8 mouse cellular contexts compared by ENCODE assay signal in genomic region chr5:92504676-92505400, GRCm38 (mm10). TPM values are rescaled to one million over a fixed set of nuclear protein-coding genes. Genes with fewer than 3 reads are reported as not detected.
DNase-seq lines count a peak whose midpoint lies in the region; ATAC-seq lines count a peak whose summit lies in the region.

No protein-coding gene starts in this region.

- no peaks in the 10 kb centered on the region for H3K27me3 ChIP-seq in forebrain, embryonic 16.5 days (replicated peaks; ENCODE audit: control insufficient read depth, insufficient read depth, low read length)
- H3K27me3 ChIP-seq in hindbrain, embryonic 16.5 days (replicated peaks; ENCODE audit: control insufficient read depth, insufficient read depth, low read length), result no peaks in the 10 kb centered on the region
- no peaks in the 10 kb centered on the region for H3K27me3 ChIP-seq in liver, embryonic 12.5 days (replicated peaks)
- no peaks in the 10 kb centered on the region for H3K27me3 ChIP-seq in midbrain, embryonic 16.5 days (ENCODE audit: control insufficient read depth, insufficient read depth, low read depth, low read length)

- H3K4me2 ChIP-seq in forebrain, embryonic 16.5 days (ENCODE audit: low read length), result peak overlapping the region; percentile 90
- peak overlapping the region; percentile 81 for H3K4me2 ChIP-seq in hindbrain, embryonic 16.5 days (ENCODE audit: low read length)
- H3K4me2 ChIP-seq in liver, embryonic 12.5 days, result peak overlapping the region; percentile 88
- peak overlapping the region; percentile 86 for H3K4me2 ChIP-seq in midbrain, embryonic 16.5 days (ENCODE audit: low read length)

- H3K9me3 ChIP-seq in forebrain, embryonic 16.5 days (ENCODE audit: control insufficient read depth, low read length), result no peaks in the 10 kb centered on the region
- no peaks in the 10 kb centered on the region for H3K9me3 ChIP-seq in hindbrain, embryonic 16.5 days (ENCODE audit: control insufficient read depth, low read length)
- no peaks in the 10 kb centered on the region for H3K9me3 ChIP-seq in liver, embryonic 12.5 days (replicated peaks)
- H3K9me3 ChIP-seq in midbrain, embryonic 16.5 days (replicated peaks; ENCODE audit: control insufficient read depth, low read length, poor library complexity, severe bottlenecking), result no peaks in the 10 kb centered on the region

- H3K4me1 ChIP-seq in forebrain, embryonic 16.5 days (replicated peaks; ENCODE audit: control insufficient read depth, insufficient read depth, low read length), result peaks cover 23% of the 10 kb centered on the region
- peaks cover 20% of the 10 kb centered on the region for H3K4me1 ChIP-seq in hindbrain, embryonic 16.5 days (ENCODE audit: control insufficient read depth, insufficient read depth, low read depth, low read length)
- peaks cover 33% of the 10 kb centered on the region for H3K4me1 ChIP-seq in liver, embryonic 12.5 days
- H3K4me1 ChIP-seq in midbrain, embryonic 16.5 days (ENCODE audit: control insufficient read depth, insufficient read depth, low read length), result peaks cover 21% of the 10 kb centered on the region

- H3K36me3 ChIP-seq in forebrain, embryonic 16.5 days (ENCODE audit: control insufficient read depth, insufficient read depth), result no peaks in the 10 kb centered on the region
- H3K36me3 ChIP-seq in hindbrain, embryonic 16.5 days (ENCODE audit: control insufficient read depth, insufficient read depth, low read length), result no peaks in the 10 kb centered on the region
- no peaks in the 10 kb centered on the region for H3K36me3 ChIP-seq in liver, embryonic 12.5 days
- no peaks in the 10 kb centered on the region for H3K36me3 ChIP-seq in midbrain, embryonic 16.5 days (ENCODE audit: control insufficient read depth, insufficient read depth, low read length)

- peak; percentile 83 for ATAC-seq in forebrain, embryonic 16.5 days
- peak; percentile 87 for ATAC-seq in hindbrain, embryonic 16.5 days
- peak; percentile 77 for ATAC-seq in liver, embryonic 12.5 days
- peak; percentile 86 for ATAC-seq in midbrain, embryonic 16.5 days

- peak; percentile 37 to 43 for DNase-seq in left cerebral cortex, adult 8-10 months (ENCODE audit: low spot score in 2 of 2)
- DNase-seq in left cerebral cortex, adult 11 months (ENCODE audit: low spot score), result no peak
- peak; percentile 67 for DNase-seq in adrenal gland, postnatal 14 days
- DNase-seq in thymus, postnatal 25 days, result peak; percentile 80

- under 1% methylated on average over 35 of the region's 35 CpGs for WGBS in forebrain, embryonic 16.5 days
- WGBS in hindbrain, embryonic 16.5 days, result 0% methylated on average over 35 of the region's 35 CpGs
- WGBS in liver, embryonic 12.5 days (ENCODE audit: insufficient replicate concordance), result under 1% methylated on average over 35 of the region's 35 CpGs
- WGBS in midbrain, embryonic 16.5 days, result under 1% methylated on average over 35 of the region's 35 CpGs

- peak overlapping the region; percentile 96 for H3K9ac ChIP-seq in forebrain, embryonic 16.5 days (replicated peaks; ENCODE audit: low read depth, low read length)
- peak overlapping the region; percentile 90 for H3K9ac ChIP-seq in hindbrain, embryonic 16.5 days (ENCODE audit: low read depth, low read length)
- H3K9ac ChIP-seq in liver, embryonic 12.5 days, result peak overlapping the region; percentile 81
- peak overlapping the region; percentile 99 for H3K9ac ChIP-seq in midbrain, embryonic 16.5 days (ENCODE audit: low read depth, low read length)

- H3K4me3 ChIP-seq in forebrain, embryonic 16.5 days (replicated peaks; ENCODE audit: low read length), result peak overlapping the region; percentile 95
- H3K4me3 ChIP-seq in hindbrain, embryonic 16.5 days (ENCODE audit: low read length), result peak overlapping the region; percentile 68
- H3K4me3 ChIP-seq in liver, embryonic 12.5 days, result peak overlapping the region; percentile 81
- peak overlapping the region; percentile 93 for H3K4me3 ChIP-seq in midbrain, embryonic 16.5 days (ENCODE audit: low read depth, low read length)

- peak overlapping the region; percentile 99 for H3K27ac ChIP-seq in forebrain, embryonic 16.5 days (ENCODE audit: low read length)
- peak overlapping the region; percentile 98 for H3K27ac ChIP-seq in hindbrain, embryonic 16.5 days (ENCODE audit: low read depth, low read length)
- H3K27ac ChIP-seq in liver, embryonic 12.5 days, result peak overlapping the region; percentile 82
- H3K27ac ChIP-seq in midbrain, embryonic 16.5 days (ENCODE audit: low read length), result peak overlapping the region; percentile 99

RNA-seq across cellular contexts. Expression of gene Scarb2, which starts 1.8 kb away (rescaled TPM):
- 100 to 1,000 TPM in 3 of 4 experiments, 10 to 100 TPM in 1; 97.5 to 104 (median 102) TPM for total RNA-seq in left cerebral cortex, adult 8-10 months (2022)
- 67.4 and 73.7 TPM in 2 replicates for total RNA-seq in adrenal gland, postnatal 14 days (2021)
- polyA plus RNA-seq in forebrain, embryonic 16.5 days (2015; fragmentation: Nextera tagmentation; extraction: Ambion mirVana), result 25.1 and 27.0 TPM in 2 replicates
- polyA plus RNA-seq in hindbrain, embryonic 16.5 days (2015; fragmentation: Nextera tagmentation; extraction: Ambion mirVana), result 23.1 and 23.5 TPM in 2 replicates
- 4.2 and 4.3 TPM in 2 replicates for polyA plus RNA-seq in liver, embryonic 12.5 days (2016; fragmentation: Nextera tagmentation; extraction: Ambion mirVana)
- polyA plus RNA-seq in midbrain, embryonic 16.5 days (2015; fragmentation: Nextera tagmentation; extraction: Ambion mirVana), result 26.7 and 27.8 TPM in 2 replicates

RNA-seq across cellular contexts. Expression of gene Fam47e, which starts 50.0 kb away (rescaled TPM):
- 1 to 10 TPM in 1 of 4 experiments, under 1 TPM in 2, not detected in 1; 0.63 to 1.0 (median 0.68) TPM for total RNA-seq in left cerebral cortex, adult 8-10 months (2022)
- not detected in 2 replicates for total RNA-seq in adrenal gland, postnatal 14 days (2021)
- polyA plus RNA-seq in forebrain, embryonic 16.5 days (2015; fragmentation: Nextera tagmentation; extraction: Ambion mirVana), result 0.43 and 0.77 TPM in 2 replicates
- polyA plus RNA-seq in hindbrain, embryonic 16.5 days (2015; fragmentation: Nextera tagmentation; extraction: Ambion mirVana), result 2.2 and 2.3 TPM in 2 replicates
- polyA plus RNA-seq in liver, embryonic 12.5 days (2016; fragmentation: Nextera tagmentation; extraction: Ambion mirVana), result 0.69 and 0.88 TPM in 2 replicates
- 1.3 and 2.1 TPM in 2 replicates for polyA plus RNA-seq in midbrain, embryonic 16.5 days (2015; fragmentation: Nextera tagmentation; extraction: Ambion mirVana)
